Comparison of ENCODE assay signal across 11 mouse cellular contexts in genomic region chr10:121342260-121342659, GRCm38 (mm10).
"Had no signal": no experiment of that assay in that cellular context is flagged by ENCODE, and none has a peak within 500 bp of the region (broad histone marks: within the 10 kb centered on the region; RNA-seq: fewer than 3 reads in every experiment).

No protein-coding gene starts in this region.

- DNase-seq: liver, postnatal 0 days; lung, adult 2 months; lung, postnatal 14 days; lung, postnatal 36 days; midbrain, embryonic 14.5 days; right cerebral cortex, postnatal 14 days; thymus, adult 18-20 months; thymus, postnatal 14 days; thymus, postnatal 36 days had no signal

- ATAC-seq: liver, postnatal 0 days; lung, postnatal 0 days; midbrain, embryonic 16.5 days had no signal
